Mouse (Mus musculus): Measurements from ENCODE around the gene Fam71a. TPM values are rescaled to one million over a fixed set of nuclear protein-coding genes. Genes with fewer than 3 reads are reported as not detected.

Fam71a gene
- not detected in 2 replicates for polyA plus RNA-seq (2015; fragmentation: Nextera tagmentation; extraction: Ambion mirVana)

GRCm38 (mm10) chr1:191164717-191165116, at the start of gene Fam71a:
Gene Fam71a, minus strand, starts transcription at chr1:191164817.

Other genes starting within 250 kb of the Fam71a start
- 21.3 and 23.2 TPM in 2 replicates for gene Angel2, start 239.7 kb downstream of the Fam71a start, polyA plus RNA-seq (2015; fragmentation: Nextera tagmentation; extraction: Ambion mirVana)
- gene Vash2, start 185.5 kb downstream of the Fam71a start, polyA plus RNA-seq (2015; fragmentation: Nextera tagmentation; extraction: Ambion mirVana) = 3.5 and 4.7 TPM in 2 replicates
- gene Flvcr1, start 138.7 kb downstream of the Fam71a start, polyA plus RNA-seq (2015; fragmentation: Nextera tagmentation; extraction: Ambion mirVana) = 3.0 and 3.2 TPM in 2 replicates
- not detected in 2 replicates for gene Spata45, start 128.2 kb downstream of the Fam71a start, polyA plus RNA-seq (2015; fragmentation: Nextera tagmentation; extraction: Ambion mirVana)
- 11.9 and 14.4 TPM in 2 replicates for gene Tatdn3, start 101.9 kb downstream of the Fam71a start, polyA plus RNA-seq (2015; fragmentation: Nextera tagmentation; extraction: Ambion mirVana)
- gene Nsl1, start 101.8 kb downstream of the Fam71a start, polyA plus RNA-seq (2015; fragmentation: Nextera tagmentation; extraction: Ambion mirVana) = 4.4 and 5.3 TPM in 2 replicates
- 2.2 TPM in 2 replicates for gene Batf3, start 67.0 kb downstream of the Fam71a start, polyA plus RNA-seq (2015; fragmentation: Nextera tagmentation; extraction: Ambion mirVana)
- 7.1 and 8.4 TPM in 2 replicates for gene Atf3, start 53.2 kb upstream of the Fam71a start, polyA plus RNA-seq (2015; fragmentation: Nextera tagmentation; extraction: Ambion mirVana)
- gene Nenf, start 153.4 kb upstream of the Fam71a start, polyA plus RNA-seq (2015; fragmentation: Nextera tagmentation; extraction: Ambion mirVana) = 186 TPM in 2 replicates
- gene Tmem206, start 161.1 kb upstream of the Fam71a start, polyA plus RNA-seq (2015; fragmentation: Nextera tagmentation; extraction: Ambion mirVana) = 5.1 and 5.7 TPM in 2 replicates
- gene Ppp2r5a, start 238.5 kb upstream of the Fam71a start, polyA plus RNA-seq (2015; fragmentation: Nextera tagmentation; extraction: Ambion mirVana) = 21.6 and 24.1 TPM in 2 replicates

All from urinary bladder, postnatal 0 days (tissue).